Mouse (Mus musculus) CH12.LX (cell line): ENCODE data around the gene Nfkbiz. TPM values are rescaled to one million over a fixed set of nuclear protein-coding genes. Genes with fewer than 3 reads are reported as not detected.

ENCODE experiments used
- DNase-seq: peaks from one replicate; pipeline ENCODE4 v3.0.0-alpha.2; 2013; ENCODE audit errors: extremely low read depth
- H3K27ac ChIP-seq: 2 replicates; pipeline ENCODE4 v1.5.1; 2012; ENCODE audit warnings: low read depth, mild to moderate bottlenecking, control low read depth, moderate library complexity; ENCODE audit not compliant: insufficient read depth
- H3K27me3 ChIP-seq: replicated peaks from 2 replicates; pipeline ENCODE3; 2012; ENCODE audit warnings: inconsistent platforms
- H3K36me3 ChIP-seq, 2 experiments: replicated peaks in 1 of 2; 2 replicates each; pipeline versions ENCODE3 to v1.6.1; 2012; ENCODE audit warnings: inconsistent platforms in 1 of 2, low read length in 1 of 2, mild to moderate bottlenecking in 1 of 2, mixed read lengths in 1 of 2, moderate library complexity in 1 of 2; ENCODE audit not compliant: control insufficient read depth in 1 of 2, insufficient read depth in 1 of 2
- H3K4me1 ChIP-seq, 2 experiments: 2 replicates each; pipeline ENCODE4 v1.6.1; 2012; ENCODE audit warnings: inconsistent platforms in 1 of 2, moderate library complexity in 1 of 2; ENCODE audit not compliant: insufficient read depth in 2 of 2, control insufficient read depth in 1 of 2
- H3K4me2 ChIP-seq: 2 replicates; pipeline ENCODE4 v1.6.1; 2012; ENCODE audit warnings: low read depth, mild to moderate bottlenecking, control low read depth; ENCODE audit not compliant: poor library complexity, insufficient read depth, severe bottlenecking
- H3K4me3 ChIP-seq, 3 experiments: fragments of 150-350 bp in 1 of 3; sonication (generic) in 1 of 3; replicated peaks in 1 of 3; 2 replicates each; pipeline versions ENCODE3 to v1.5.1; 2011 to 2012; ENCODE audit warnings: low read depth in 2 of 3, low read length in 2 of 3, mild to moderate bottlenecking in 2 of 3, moderate library complexity in 2 of 3, control low read depth in 1 of 3, improper control_type of control experiment in 1 of 3, inconsistent platforms in 1 of 3, mixed read lengths in 1 of 3; ENCODE audit not compliant: poor library complexity in 1 of 3
- H3K79me2 ChIP-seq: replicated peaks from 2 replicates; pipeline ENCODE4 v1.6.1; 2012; ENCODE audit warnings: mild to moderate bottlenecking, moderate library complexity; ENCODE audit not compliant: control insufficient read depth, poor library complexity, insufficient read depth, severe bottlenecking; ENCODE audit errors: extremely low read depth
- H3K9ac ChIP-seq: 2 replicates; pipeline ENCODE4 v1.6.1; 2012; ENCODE audit warnings: low read depth, mild to moderate bottlenecking, control low read depth, moderate library complexity; ENCODE audit not compliant: insufficient read depth
- H3K9me3 ChIP-seq: replicated peaks from 2 replicates; pipeline ENCODE3; 2012; ENCODE audit warnings: low read length, inconsistent platforms, mixed read lengths
- CHD1 ChIP-seq: IDR thresholded peaks from 2 replicates; pipeline ENCODE4 v1.6.1; 2012; ENCODE audit warnings: low read depth, low read length, improper control_type of control experiment, inconsistent platforms
- CHD2 ChIP-seq: IDR thresholded peaks from 2 replicates; pipeline ENCODE4 v1.6.1; 2011; ENCODE audit warnings: low read length, improper control_type of control experiment
- CTCF ChIP-seq, 2 experiments: IDR thresholded peaks in 1 of 2; conservative IDR thresholded peaks in 1 of 2; 2 replicates each; pipeline ENCODE4 v1.5.1; 2011 to 2012; ENCODE audit warnings: low read depth in 2 of 2, low read length in 2 of 2, improper control_type of control experiment in 1 of 2, inconsistent platforms in 1 of 2, mild to moderate bottlenecking in 1 of 2, moderate library complexity in 1 of 2
- E2F4 ChIP-seq: IDR thresholded peaks from 2 replicates; pipeline ENCODE4 v1.6.1; 2011; ENCODE audit warnings: low read depth, low read length, improper control_type of control experiment; ENCODE audit not compliant: insufficient replicate concordance
- ELF1 ChIP-seq: IDR thresholded peaks from 2 replicates; pipeline ENCODE4 v1.6.1; 2014; ENCODE audit warnings: low read depth, mild to moderate bottlenecking, inconsistent platforms, low read length, improper control_type of control experiment
- EP300 ChIP-seq: IDR thresholded peaks from 2 replicates; pipeline ENCODE4 v1.6.1; 2011; ENCODE audit warnings: low read length, improper control_type of control experiment
- ETS1 ChIP-seq: conservative IDR thresholded peaks from 2 replicates; pipeline ENCODE4 v1.6.1; 2012; ENCODE audit warnings: low read depth, mild to moderate bottlenecking, inconsistent platforms, low read length, improper control_type of control experiment, moderate library complexity
- GABPA ChIP-seq: IDR thresholded peaks from 2 replicates; pipeline ENCODE4 v1.6.1; 2012; ENCODE audit warnings: low read depth, low read length, improper control_type of control experiment, inconsistent platforms; ENCODE audit not compliant: insufficient replicate concordance
- IRF4 ChIP-seq: IDR thresholded peaks from 2 replicates; pipeline ENCODE4 v1.6.1; 2014; ENCODE audit warnings: low read depth, mild to moderate bottlenecking, inconsistent platforms, low read length, improper control_type of control experiment
- JUN ChIP-seq: IDR thresholded peaks from 2 replicates; pipeline ENCODE4 v1.6.1; 2011; ENCODE audit warnings: low read depth, mild to moderate bottlenecking, low read length, improper control_type of control experiment, moderate library complexity; ENCODE audit not compliant: insufficient read depth
- JUND ChIP-seq: conservative IDR thresholded peaks from 2 replicates; pipeline ENCODE4 v1.6.1; 2011; ENCODE audit warnings: low read depth, low read length, improper control_type of control experiment
- KAT2A ChIP-seq: IDR thresholded peaks from 2 replicates; pipeline ENCODE4 v1.6.1; 2012; ENCODE audit warnings: low read length, improper control_type of control experiment, inconsistent platforms; ENCODE audit not compliant: insufficient replicate concordance
- MAFK ChIP-seq: IDR thresholded peaks from 2 replicates; pipeline ENCODE4 v1.6.1; 2011; ENCODE audit warnings: low read length, improper control_type of control experiment; ENCODE audit not compliant: insufficient replicate concordance
- MAX ChIP-seq: IDR thresholded peaks from 2 replicates; pipeline ENCODE4 v1.6.1; 2011; ENCODE audit warnings: low read length, improper control_type of control experiment
- MAZ ChIP-seq: IDR thresholded peaks from 2 replicates; pipeline ENCODE4 v1.6.1; 2012; ENCODE audit warnings: low read depth, mild to moderate bottlenecking, inconsistent platforms, low read length, improper control_type of control experiment, moderate library complexity
- MXI1 ChIP-seq: IDR thresholded peaks from 2 replicates; pipeline ENCODE4 v1.6.1; 2011; ENCODE audit warnings: mild to moderate bottlenecking, low read depth, low read length, improper control_type of control experiment
- MYC ChIP-seq: IDR thresholded peaks from 2 replicates; pipeline ENCODE4 v1.6.1; 2011; ENCODE audit warnings: low read depth, mild to moderate bottlenecking, improper control_type of control experiment, low read length
- NELFE ChIP-seq: IDR thresholded peaks from 2 replicates; pipeline ENCODE4 v1.6.1; 2011; ENCODE audit warnings: low read depth, low read length, improper control_type of control experiment
- NRF1 ChIP-seq: IDR thresholded peaks from 2 replicates; pipeline ENCODE4 v1.6.1; 2014; ENCODE audit warnings: low read depth, mild to moderate bottlenecking, inconsistent platforms, low read length, improper control_type of control experiment, moderate library complexity
- PAX5 ChIP-seq: IDR thresholded peaks from 2 replicates; pipeline ENCODE4 v1.6.1; 2012; ENCODE audit warnings: low read length, inconsistent platforms, mixed read lengths
- POLR2A ChIP-seq: IDR thresholded peaks from 2 replicates; pipeline ENCODE4 v1.6.1; 2011; ENCODE audit warnings: low read depth, mild to moderate bottlenecking, improper control_type of control experiment, low read length
- POLR2AphosphoS2 ChIP-seq: IDR thresholded peaks from 2 replicates; pipeline ENCODE4 v1.6.1; 2011; ENCODE audit warnings: low read depth, low read length, improper control_type of control experiment
- RAD21 ChIP-seq: IDR thresholded peaks from 2 replicates; pipeline ENCODE4 v1.6.1; 2011; ENCODE audit warnings: low read depth, mild to moderate bottlenecking, low read length, improper control_type of control experiment, moderate library complexity
- RCOR1 ChIP-seq: conservative IDR thresholded peaks from 2 replicates; pipeline ENCODE4 v1.6.1; 2012; ENCODE audit warnings: low read depth, mild to moderate bottlenecking, inconsistent platforms, low read length, improper control_type of control experiment
- SMC3 ChIP-seq: IDR thresholded peaks from 2 replicates; pipeline ENCODE4 v1.6.1; 2011; ENCODE audit warnings: low read depth, low read length, improper control_type of control experiment
- TCF12 ChIP-seq: IDR thresholded peaks from 2 replicates; pipeline ENCODE4 v1.6.1; 2014; ENCODE audit warnings: low read depth, mild to moderate bottlenecking, inconsistent platforms, low read length, improper control_type of control experiment
- UBTF ChIP-seq: IDR thresholded peaks from 2 replicates; pipeline ENCODE4 v1.6.1; 2012; ENCODE audit warnings: low read depth, mild to moderate bottlenecking, inconsistent platforms, low read length, improper control_type of control experiment, moderate library complexity
- USF1 ChIP-seq: IDR thresholded peaks from 2 replicates; pipeline ENCODE4 v1.6.1; 2014; ENCODE audit warnings: low read depth, mild to moderate bottlenecking, inconsistent platforms, low read length, improper control_type of control experiment
- USF2 ChIP-seq: conservative IDR thresholded peaks from 2 replicates; pipeline ENCODE4 v1.6.1; 2011; ENCODE audit warnings: low read depth, low read length, improper control_type of control experiment
- ZKSCAN1 ChIP-seq: IDR thresholded peaks from 2 replicates; pipeline ENCODE4 v1.6.1; 2012; ENCODE audit warnings: low read depth, inconsistent platforms, low read length, improper control_type of control experiment, borderline replicate concordance
- ZMIZ1 ChIP-seq: IDR thresholded peaks from 2 replicates; pipeline ENCODE4 v1.6.1; 2012; ENCODE audit warnings: low read depth, mild to moderate bottlenecking, inconsistent platforms, low read length, improper control_type of control experiment
- ZNF384 ChIP-seq: IDR thresholded peaks from 2 replicates; pipeline ENCODE4 v1.6.1; 2012; ENCODE audit warnings: low read depth, low read length, improper control_type of control experiment, inconsistent platforms
- dilution Hi-C: fragments of 300-500 bp; cut with MboI; formaldehyde crosslinking; loops from 2 replicates; pipeline ENCODE4 v1.14.3; 2020; ENCODE audit warnings: low sequenced_read_pairs; ENCODE audit not compliant: extremely low pct_unique_long_range_greater_than_20kb, extremely low pct_ligation_motif_present
- in situ Hi-C: fragments of 300-500 bp; cut with MboI; formaldehyde crosslinking; loops from 3 replicates; pipeline ENCODE4 v1.14.3; 2019; ENCODE audit warnings: low sequenced_read_pairs, low pct_ligation_motif_present, low pct_unique_long_range_greater_than_20kb, mixed read lengths
- polyA plus RNA-seq: library from polyadenylated mRNA; unstranded; fragments of >175 nt; gene quantifications from 2 replicates; pipeline ENCODE4 v1.2.1, GENCODE M21; 2012; ENCODE audit warnings: low read depth; ENCODE audit not compliant: insufficient read length
- total RNA-seq, 2 experiments: library from RNA; depleted of rRNA; stranded (reverse); fragments of 300-350 nt in 1 of 2; fragments of >200 nt in 1 of 2; gene quantifications; 2 replicates each; pipeline ENCODE4 v1.2.3; 2012 to 2014

Gene Nfkbiz
- total and polyA plus RNA-seq, 3 experiments = 13.7 to 19.7 (median 17.1) TPM

- no peak for TF ChIP-seq PAX5
- peak; percentile 91 for TF ChIP-seq CHD2
- no peak for TF ChIP-seq RAD21
- TF ChIP-seq KAT2A = no peak
- 0 out of 2 replicates have a peak, but pooled peaks have one; percentile 66 for TF ChIP-seq E2F4
- 0 out of 2 replicates have a peak, but pooled peaks have one; percentile 55 for TF ChIP-seq JUND
- peak; percentile 14; the same call in 1 of the 2 replicates for TF ChIP-seq SMC3
- peak; percentile 91 for TF ChIP-seq EP300
- peak; percentile 60; the same call in 1 of the 2 replicates for TF ChIP-seq ZNF384
- TF ChIP-seq ZKSCAN1 = no peak
- TF ChIP-seq MAX = 0 out of 2 replicates have a peak, but pooled peaks have one; percentile 40
- 0 out of 2 replicates have a peak, but pooled peaks have one; percentile 63 for TF ChIP-seq MAFK
- TF ChIP-seq RCOR1 = no peak; the same call in 1 of the 2 replicates
- TF ChIP-seq MAZ = peak; percentile 88
- TF ChIP-seq GABPA = peak; percentile 27; the same call in 1 of the 2 replicates
- TF ChIP-seq MYC = peak; percentile 42; the same call in 1 of the 2 replicates
- no peak for TF ChIP-seq USF1
- no peak for TF ChIP-seq USF2
- no peak for TF ChIP-seq CTCF (conservative IDR thresholded peaks at IDR 0.05 in 1 of 2, IDR thresholded peaks at IDR 0.05 in 1 of 2; ENCODE audit: low read depth in 2 of 2, low read length in 2 of 2)
- no peak for TF ChIP-seq UBTF
Measured at GRCm38 (mm10) chr16:55820916-55821570, 17.7 kb downstream of the Nfkbiz start (continued).

- Histone ChIP-seq H3K79me2 (peaks cover 79% of the 10 kb centered on the region), H3K9ac (peak overlapping the region; percentile 76), H3K4me2 (peak overlapping the region; percentile 75), H3K4me1 (peaks cover 7 to 61% of the 10 kb centered on the region in 2 experiments), H3K27ac (peak overlapping the region; percentile 63), H3K4me3 (peak overlapping the region; percentile 92 to 99 (median 95)), H3K9me3 (no peaks in the 10 kb centered on the region)
- dilution Hi-C loops = no loop called here
- peak; percentile 23; the same call in 1 of the 2 replicates for TF ChIP-seq SMC3
- TF ChIP-seq MXI1 = peak; percentile 22
- peak; percentile 35; the same call in 1 of the 2 replicates for TF ChIP-seq ELF1
- peak; percentile 56; the same call in 1 of the 2 replicates for TF ChIP-seq ETS1
- no peak for TF ChIP-seq ZNF384
- TF ChIP-seq ZMIZ1 = 0 out of 2 replicates have a peak, but pooled peaks have one; percentile 26
- peak; percentile 87 for TF ChIP-seq CHD1
- TF ChIP-seq POLR2A = 0 out of 2 replicates have a peak, but pooled peaks have one; percentile 10
- no peak for TF ChIP-seq MAZ
- TF ChIP-seq EP300 = no peak
- TF ChIP-seq MYC = no peak; the same call in 1 of the 2 replicates
- no peak for TF ChIP-seq NELFE
- TF ChIP-seq IRF4 = peak; percentile 23; the same call in 1 of the 2 replicates
- TF ChIP-seq POLR2AphosphoS2 = no peak
- no peak for TF ChIP-seq NRF1
- TF ChIP-seq TCF12 = 0 out of 2 replicates have a peak, but pooled peaks have one; percentile 33
- no peak for TF ChIP-seq JUN
- TF ChIP-seq, all 38 proteins: peak for 9
- in situ Hi-C loops = no loop called here
- no peaks in the 10 kb centered on the region for H3K27me3 ChIP-seq
- peaks cover 31 to 58% of the 10 kb centered on the region in 2 experiments for H3K36me3 ChIP-seq
- DNase-seq = no peak
Measured at GRCm38 (mm10) chr16:55820161-55820915, 18.4 kb downstream of the Nfkbiz start.
